Mouse (Mus musculus): Measurements from ENCODE around the gene Itga4.

Itga4 gene

GRCm38 (mm10) chr2:79255192-79256000 is at the start of gene Itga4:
TSS of gene Itga4 (plus strand) at chr2:79255426.
- DNase-seq (ENCODE audit: extremely low spot score): peak; percentile 88

- no peak for DNase-seq (ENCODE audit: extremely low spot score)
Observed at GRCm38 (mm10) chr2:79206191-79206755, 49.0 kb upstream of the Itga4 start.

- DNase-seq (ENCODE audit: extremely low spot score): no peak
Observed at GRCm38 (mm10) chr2:79214982-79215381, 40.2 kb upstream of the Itga4 start.

GRCm38 (mm10) chr2:79215479-79215878 is 39.7 kb upstream of the Itga4 start:
- no peak for DNase-seq (ENCODE audit: extremely low spot score)

- DNase-seq (ENCODE audit: extremely low spot score): no peak
Observed at GRCm38 (mm10) chr2:79224714-79225426, 30.4 kb upstream of the Itga4 start.

GRCm38 (mm10) chr2:79227805-79228241 is 27.4 kb upstream of the Itga4 start:
- DNase-seq (ENCODE audit: extremely low spot score): no peak

GRCm38 (mm10) chr2:79231056-79231949 is 23.9 kb upstream of the Itga4 start:
- DNase-seq (ENCODE audit: extremely low spot score): no peak

GRCm38 (mm10) chr2:79235767-79236487 is 19.3 kb upstream of the Itga4 start:
- no peak for DNase-seq (ENCODE audit: extremely low spot score)

GRCm38 (mm10) chr2:79237216-79237615 is 18.0 kb upstream of the Itga4 start:
- DNase-seq (ENCODE audit: extremely low spot score): no peak

- DNase-seq (ENCODE audit: extremely low spot score): no peak
Observed at GRCm38 (mm10) chr2:79244276-79244675, 10.9 kb upstream of the Itga4 start.

GRCm38 (mm10) chr2:79244743-79245142 is 10.5 kb upstream of the Itga4 start:
- DNase-seq (ENCODE audit: extremely low spot score): no peak

GRCm38 (mm10) chr2:79248283-79248682 is 6.9 kb upstream of the Itga4 start:
- no peak for DNase-seq (ENCODE audit: extremely low spot score)

GRCm38 (mm10) chr2:79250510-79250909 is 4.7 kb upstream of the Itga4 start:
- DNase-seq (ENCODE audit: extremely low spot score): no peak

- no peak for DNase-seq (ENCODE audit: extremely low spot score)
Observed at GRCm38 (mm10) chr2:79253754-79254197, 1.4 kb upstream of the Itga4 start.

GRCm38 (mm10) chr2:79254588-79255191 is 536 bp upstream of the Itga4 start:
- DNase-seq (ENCODE audit: extremely low spot score): no peak

GRCm38 (mm10) chr2:79256001-79256339 is 744 bp downstream of the Itga4 start:
- DNase-seq (ENCODE audit: extremely low spot score): no peak

GRCm38 (mm10) chr2:79256376-79256775 is 1.1 kb downstream of the Itga4 start:
- no peak for DNase-seq (ENCODE audit: extremely low spot score)

GRCm38 (mm10) chr2:79256880-79257279 is 1.7 kb downstream of the Itga4 start:
- DNase-seq (ENCODE audit: extremely low spot score): no peak

- DNase-seq (ENCODE audit: extremely low spot score): no peak
Observed at GRCm38 (mm10) chr2:79257411-79257810, 2.2 kb downstream of the Itga4 start.

- no peak for DNase-seq (ENCODE audit: extremely low spot score)
Observed at GRCm38 (mm10) chr2:79259326-79259725, 4.1 kb downstream of the Itga4 start.

- peak; percentile 49 for DNase-seq (ENCODE audit: extremely low spot score)
Observed at GRCm38 (mm10) chr2:79265665-79266064, 10.4 kb downstream of the Itga4 start.

Data from embryo, embryonic 9.5 days (tissue).